Mouse (Mus musculus) activated CD4-positive, CD25-positive, alpha-beta regulatory T cell, adult 4 months (primary cell): ENCODE results near the gene Fnbp1. TPM values are rescaled to one million over a fixed set of nuclear protein-coding genes. Genes with fewer than 3 reads are reported as not detected.

ENCODE experiments used
- ATAC-seq: one replicate; pipeline ENCODE4 v1.8.0; 2017
- polyA plus RNA-seq, 2 experiments: library from polyadenylated mRNA; unstranded; fragments of 100-300 nt; shearing (Covaris generic); gene quantifications; one replicate each; pipeline ENCODE4 v1.2.1; 2017

The Fnbp1 gene
- polyA plus RNA-seq, 2 experiments from 2014 or later, result 99.6 to 101 TPM

GRCm38 (mm10) chr2:31066019-31066789, 75.6 kb downstream of the Fnbp1 start:
- ATAC-seq, result no peak

GRCm38 (mm10) chr2:31061868-31062628, 79.8 kb downstream of the Fnbp1 start:
- peak; percentile 45 for ATAC-seq

GRCm38 (mm10) chr2:31060787-31061730, 80.7 kb downstream of the Fnbp1 start:
- peak; percentile 73 for ATAC-seq

- no peak for ATAC-seq
These were observed 81.5 kb downstream of the Fnbp1 start for GRCm38 (mm10) chr2:31060271-31060670.

- ATAC-seq, result no peak
These were observed 83.4 kb downstream of the Fnbp1 start for GRCm38 (mm10) chr2:31058443-31058842.

- ATAC-seq, result no peak
These were observed 84.1 kb downstream of the Fnbp1 start for GRCm38 (mm10) chr2:31057549-31058177.

GRCm38 (mm10) chr2:31056070-31056469, 85.7 kb downstream of the Fnbp1 start:
- ATAC-seq, result no peak

GRCm38 (mm10) chr2:31053851-31054340, 87.9 kb downstream of the Fnbp1 start:
- ATAC-seq, result no peak

- ATAC-seq, result no peak
These were observed 88.4 kb downstream of the Fnbp1 start for GRCm38 (mm10) chr2:31053426-31053825.

GRCm38 (mm10) chr2:31052441-31052840, 89.4 kb downstream of the Fnbp1 start:
- ATAC-seq, result no peak

GRCm38 (mm10) chr2:31048037-31048436, 93.8 kb downstream of the Fnbp1 start:
- ATAC-seq, result no peak

GRCm38 (mm10) chr2:31043856-31044255, 98.0 kb downstream of the Fnbp1 start:
- ATAC-seq, result no peak

GRCm38 (mm10) chr2:31042881-31043280, 98.9 kb downstream of the Fnbp1 start:
- ATAC-seq, result no peak

- no peak for ATAC-seq
These were observed 100.4 kb downstream of the Fnbp1 start for GRCm38 (mm10) chr2:31041386-31041785.

GRCm38 (mm10) chr2:31040487-31040886, 101.3 kb downstream of the Fnbp1 start:
- ATAC-seq, result no peak

- no peak for ATAC-seq
These were observed 101.8 kb downstream of the Fnbp1 start for GRCm38 (mm10) chr2:31040043-31040442.

GRCm38 (mm10) chr2:31036811-31037210, 105.0 kb downstream of the Fnbp1 start:
- peak; percentile 32 for ATAC-seq

GRCm38 (mm10) chr2:31031972-31032371, 109.8 kb downstream of the Fnbp1 start:
- ATAC-seq, result no peak

GRCm38 (mm10) chr2:31026642-31027041, 115.2 kb downstream of the Fnbp1 start:
- peak; percentile 72 for ATAC-seq

- ATAC-seq, result no peak
These were observed 116.3 kb downstream of the Fnbp1 start for GRCm38 (mm10) chr2:31025458-31025857.

GRCm38 (mm10) chr2:31024618-31025370, 117.0 kb downstream of the Fnbp1 start:
- peak; percentile 34 for ATAC-seq
